Mouse (Mus musculus) heart, postnatal 10 days (tissue): ENCODE measurements around the gene Jam2. TPM values are rescaled to one million over a fixed set of nuclear protein-coding genes. Genes with fewer than 3 reads are reported as not detected.
A peak's percentile ranks its signal among the peaks of the same experiment; 100 is the strongest.

Experiments
- DNase-seq, 2 experiments: peaks; one replicate each; pipeline ENCODE4 v3.0.0; 2021
- intact Hi-C: fragments of 180-260 bp; cut with DNase I; formaldehyde crosslinking; loops from one replicate; pipeline ENCODE4 v1.15.1; 2025
- total RNA-seq, 2 experiments: library from RNA; stranded (reverse); gene quantifications; 2 replicates each; pipeline ENCODE4 v1.2.3; 2021

The Jam2 gene
- total RNA-seq, 2 experiments from 2014 or later: 56.7 to 69.4 TPM

- peak; percentile 94 for DNase-seq
- intact Hi-C loops: loop anchor here (1.0 to 5.0 kb wide), 2 partner anchors 100 to 967 kb away; partner anchors contain the start of genes Adamts1 and Mrpl39
Measured at GRCm38 (mm10) chr16:84834745-84835440, 61.0 kb downstream of the Jam2 start, which contains the start of gene Gabpa. Gene Gabpa (plus strand): TSS chr16:84834925.

GRCm38 (mm10) chr16:84835441-84835822 lies 61.5 kb downstream of the Jam2 start, which contains the start of gene Atp5j:
Gene Atp5j (minus strand): TSS chr16:84835625.
- intact Hi-C loops: loop anchor here (1.0 to 5.0 kb wide), 2 partner anchors 100 to 967 kb away; partner anchors contain the start of genes Adamts1 and Mrpl39
- DNase-seq: peak; percentile 86 to 89

- intact Hi-C loops: loop anchor here (1.0 to 5.0 kb wide), 2 partner anchors 101 to 966 kb away; partner anchors contain the start of genes Adamts1 and Mrpl39
- DNase-seq: peak; percentile 74 to 80
Measured at GRCm38 (mm10) chr16:84835823-84836743, 62.2 kb downstream of the Jam2 start.

GRCm38 (mm10) chr16:84838576-84838975 lies 64.7 kb downstream of the Jam2 start:
- no peak for DNase-seq
- intact Hi-C loops: loop anchor here (5.0 kb wide), 1 partner anchor 964 kb away; the partner anchor contains the start of gene Adamts1

- intact Hi-C loops: no loop called here
- no peak for DNase-seq
Measured at GRCm38 (mm10) chr16:84853492-84853891, 79.6 kb downstream of the Jam2 start.

GRCm38 (mm10) chr16:84864656-84865055 lies 90.7 kb downstream of the Jam2 start:
- DNase-seq: no peak
- intact Hi-C loops: no loop called here

- no peak for DNase-seq
- intact Hi-C loops: loop anchor here (10.0 kb wide), 1 partner anchor 349 kb away; no protein-coding TSS in a partner anchor
Measured at GRCm38 (mm10) chr16:84873805-84874204, 99.9 kb downstream of the Jam2 start.

GRCm38 (mm10) chr16:84875012-84875717 lies 101.2 kb downstream of the Jam2 start:
- DNase-seq: peak; percentile 13 to 37
- intact Hi-C loops: loop anchor here (5.0 to 10.0 kb wide), 2 partner anchors 350 to 802 kb away; no protein-coding TSS in a partner anchor

Other genes starting within 250 kb of the Jam2 start
- gene Mrpl39, start 38.4 kb upstream of the Jam2 start, total RNA-seq: 10 to 100 TPM; 35.5 to 37.9 TPM
- 10 to 100 TPM; 48.8 to 51.9 TPM for gene Gabpa, start 60.8 kb downstream of the Jam2 start, total RNA-seq
- 1,000 to 10,000 TPM; 1,523 to 1,629 TPM for gene Atp5j, start 61.5 kb downstream of the Jam2 start, total RNA-seq